Mouse (Mus musculus) embryo, embryonic 11.5 days (tissue): ENCODE data around the gene Cyp2c70.
"Not testable (repeated sequence)": the region's sequence is repeated elsewhere in the genome, so short reads cannot be mapped to it uniquely, and the experiment has no call there.

Experiments
- DNase-seq: peaks from one replicate; pipeline ENCODE4 v3.0.0-alpha.2; 2012; ENCODE audit warnings: low read depth, low spot score

Gene Cyp2c70

DNA sequence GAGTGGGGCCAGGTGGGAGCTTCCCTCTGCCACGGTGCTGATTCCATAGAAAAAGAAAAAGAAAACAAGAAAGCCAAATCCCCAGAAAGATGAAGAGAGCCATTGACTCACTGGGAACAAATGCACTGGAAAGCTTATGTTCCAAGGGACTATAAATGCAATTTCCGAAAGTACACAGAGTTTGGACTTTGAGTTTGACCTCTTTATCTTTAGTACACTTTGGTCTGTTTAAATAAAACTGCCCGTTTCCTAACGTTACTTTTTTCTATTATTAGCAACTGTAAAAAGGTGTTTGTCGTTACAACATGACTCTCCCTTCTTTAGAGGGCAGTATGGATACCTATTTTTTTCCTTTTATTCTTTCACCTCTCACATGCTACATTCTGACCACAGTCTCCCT, at the start of gene Cyp2c70:
Cyp2c70 (minus strand) TSS at position 174 of the 400 bp plus-strand sequence.
- DNase-seq: no peak

DNA sequence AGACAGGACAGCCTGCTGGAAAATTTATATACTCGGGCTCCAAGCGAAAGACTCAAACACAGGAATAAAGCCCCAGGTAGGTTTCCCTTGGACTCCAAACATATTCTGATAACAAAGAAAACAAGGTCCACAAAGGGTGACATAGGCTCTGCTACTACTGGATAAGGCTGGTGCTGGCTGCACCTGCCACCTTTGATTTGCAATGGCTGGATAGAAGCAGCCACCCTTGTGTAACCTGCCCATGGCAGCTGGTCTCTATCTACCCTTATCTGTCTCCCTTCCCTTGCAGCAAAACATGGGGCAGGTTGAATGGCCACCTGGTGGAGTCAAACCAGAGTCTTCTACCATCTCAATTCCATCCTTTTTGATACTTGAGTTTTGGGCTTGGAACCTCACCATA, 45.4 kb upstream of the Cyp2c70 start:
- DNase-seq: no peak

DNA sequence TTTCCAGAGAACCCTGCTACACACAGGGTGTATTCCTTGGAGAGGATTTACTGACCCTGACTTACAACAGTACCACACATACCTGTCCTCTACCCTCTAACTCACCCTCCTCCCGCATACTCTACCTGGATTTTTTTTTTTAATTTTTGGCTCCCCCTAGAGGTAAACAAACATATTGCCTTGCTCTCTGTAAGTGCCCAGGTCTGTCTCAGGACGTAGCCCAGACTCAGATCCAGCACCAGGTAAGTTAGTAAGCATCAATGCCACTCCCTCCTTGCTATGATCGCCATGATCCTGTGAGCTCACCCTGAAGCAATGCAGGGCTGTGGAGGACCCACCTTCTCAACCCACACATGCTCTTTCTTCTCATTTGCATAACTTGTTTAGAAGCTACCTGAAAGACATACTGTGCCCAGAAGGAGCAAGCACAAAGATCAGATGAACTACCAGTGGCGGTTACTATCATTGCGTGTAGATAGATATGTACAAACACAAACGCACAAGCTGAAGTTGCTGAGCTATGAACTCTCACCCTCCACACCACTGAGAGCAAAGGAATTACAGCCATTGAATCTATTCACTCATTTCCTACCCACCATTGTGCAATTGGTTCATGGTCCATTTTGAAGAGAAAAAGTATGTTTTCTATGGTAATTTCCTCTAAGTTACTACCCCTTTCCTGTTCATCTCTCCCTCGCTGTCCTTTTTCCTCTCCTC, 44.9 kb upstream of the Cyp2c70 start:
- no peak for DNase-seq

DNA sequence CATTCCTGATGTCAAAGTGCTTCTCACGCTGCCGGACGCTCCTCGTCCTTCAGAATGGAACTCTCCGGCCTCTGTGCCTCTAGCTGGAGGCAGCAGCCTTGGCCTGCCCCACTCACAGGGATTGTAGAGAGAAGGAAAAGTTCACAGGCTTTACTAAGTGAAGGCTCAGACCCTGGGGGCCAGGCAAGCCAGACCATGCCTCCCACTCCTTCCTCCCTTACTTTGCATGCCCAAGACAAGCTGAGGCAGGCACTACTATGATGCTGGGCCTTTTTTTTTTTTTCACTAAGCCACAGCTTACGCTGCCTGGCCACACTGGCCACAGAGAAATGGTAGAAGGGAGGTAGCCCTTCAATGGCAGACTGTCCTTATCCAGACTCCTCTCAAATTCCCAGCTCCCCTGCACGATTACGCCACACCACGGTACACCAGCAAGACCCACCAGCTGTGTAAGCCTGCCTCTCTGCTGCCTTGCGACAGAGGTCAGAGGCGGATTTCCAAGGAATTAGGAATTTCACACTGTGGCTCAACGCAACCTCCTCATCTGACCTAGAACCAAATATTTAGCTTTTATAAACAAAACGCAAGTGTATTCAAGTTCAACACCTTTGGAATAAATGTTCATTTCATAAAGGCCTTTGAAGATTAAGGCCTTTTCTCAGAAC, 44.1 kb upstream of the Cyp2c70 start:
- no peak for DNase-seq

GRCm38 (mm10) chr19:40226516-40227151, 39.5 kb upstream of the Cyp2c70 start:
- no peak for DNase-seq

- DNase-seq: no peak
Observed at GRCm38 (mm10) chr19:40225761-40226110, 38.6 kb upstream of the Cyp2c70 start.

DNA sequence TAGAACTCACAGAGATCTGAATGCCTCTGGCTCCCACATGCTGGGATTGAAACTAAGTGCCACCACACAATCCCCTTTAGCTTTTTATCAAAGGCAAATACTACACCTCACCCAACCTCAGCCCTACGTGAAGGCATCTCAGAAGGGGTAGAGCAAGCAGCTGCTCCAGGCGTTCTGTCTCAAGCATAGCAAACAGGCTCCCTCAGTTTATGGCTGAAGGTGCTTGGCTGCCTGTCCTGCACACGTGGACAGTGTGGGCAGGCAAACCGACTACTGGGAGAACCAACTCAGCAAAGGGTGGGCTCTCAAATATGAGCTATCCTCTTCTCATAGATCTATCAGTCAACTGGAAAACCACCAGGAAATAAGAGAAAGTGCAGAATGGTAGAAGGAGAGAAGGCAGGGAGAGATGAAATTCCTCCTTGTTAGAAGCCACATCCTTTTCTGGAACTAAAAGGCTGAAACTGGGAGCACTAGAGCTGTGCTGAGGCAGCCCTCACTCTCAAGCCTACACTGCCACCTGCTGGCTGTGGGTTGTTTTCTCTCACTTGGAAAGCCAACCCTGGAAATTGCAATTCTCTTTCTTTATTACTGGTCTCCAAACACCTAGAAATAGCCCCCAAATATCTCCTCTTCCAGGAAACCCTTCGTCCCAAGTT, 38.1 kb upstream of the Cyp2c70 start:
- DNase-seq: peak; percentile 50

DNA sequence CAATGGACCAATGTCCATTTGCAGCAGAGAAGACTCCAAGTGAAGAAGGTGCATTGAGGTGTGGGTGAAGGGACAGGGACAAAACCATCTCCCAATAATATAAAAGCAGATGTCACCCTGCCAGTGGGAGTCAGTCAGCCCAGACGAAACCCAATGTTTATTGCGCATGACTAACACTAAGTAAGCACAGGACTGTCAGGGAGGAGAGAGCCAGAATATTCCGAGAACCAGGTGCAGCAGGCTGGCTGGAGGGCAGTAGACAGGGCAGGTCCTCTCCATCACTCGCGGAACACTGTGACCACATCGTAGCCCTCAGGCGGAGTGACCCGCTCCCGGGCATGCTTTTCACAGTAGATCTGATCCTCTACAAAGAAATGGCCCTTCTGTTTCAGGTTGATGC, 35.2 kb upstream of the Cyp2c70 start:
- DNase-seq: not testable (repeated sequence)

DNA sequence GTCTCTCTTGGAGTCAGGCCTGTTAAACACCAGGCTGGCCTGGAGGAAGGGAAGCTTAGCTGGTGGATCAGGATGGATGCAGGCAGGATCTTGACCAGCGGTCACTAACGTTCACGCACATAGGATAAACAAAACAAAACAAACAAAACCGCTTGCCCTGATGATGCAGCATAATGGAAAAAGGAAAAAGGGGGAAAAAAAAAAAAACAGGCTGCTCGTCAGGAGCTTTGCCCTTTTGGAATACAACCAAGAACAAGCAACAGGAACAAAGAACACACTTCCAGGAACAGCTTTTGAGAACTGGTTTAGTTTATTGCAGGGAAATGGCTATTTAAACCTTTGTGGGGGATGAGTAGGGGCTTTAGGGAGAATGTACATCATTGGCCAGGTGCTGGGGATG, 33.7 kb upstream of the Cyp2c70 start:
- DNase-seq: no peak

- not testable (repeated sequence) for DNase-seq
Observed at GRCm38 (mm10) chr19:40202947-40203346, 15.8 kb upstream of the Cyp2c70 start.

GRCm38 (mm10) chr19:40190596-40190995, 3.5 kb upstream of the Cyp2c70 start:
- no peak for DNase-seq

DNA sequence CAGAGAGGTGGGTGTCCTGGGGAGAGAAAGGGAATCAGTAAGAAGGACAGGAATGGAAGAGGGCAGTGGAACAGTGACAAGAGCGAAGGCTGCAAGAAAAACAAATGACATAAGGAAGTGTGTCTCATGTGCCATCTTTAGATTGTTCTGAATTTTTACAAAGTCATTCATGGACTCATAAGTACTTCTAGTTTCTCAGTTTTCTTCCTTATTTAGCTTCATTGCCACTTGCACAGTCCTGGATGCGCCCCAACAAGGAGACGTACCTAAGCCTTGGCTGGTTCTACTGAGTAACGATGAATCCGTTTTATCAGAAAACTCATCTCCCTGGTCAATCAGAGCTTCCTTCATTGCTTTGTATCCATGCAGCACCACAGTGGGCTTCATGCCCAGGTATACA, 3.5 kb downstream of the Cyp2c70 start:
- DNase-seq: no peak

GRCm38 (mm10) chr19:40178311-40178710, 8.8 kb downstream of the Cyp2c70 start:
- DNase-seq: no peak

DNA sequence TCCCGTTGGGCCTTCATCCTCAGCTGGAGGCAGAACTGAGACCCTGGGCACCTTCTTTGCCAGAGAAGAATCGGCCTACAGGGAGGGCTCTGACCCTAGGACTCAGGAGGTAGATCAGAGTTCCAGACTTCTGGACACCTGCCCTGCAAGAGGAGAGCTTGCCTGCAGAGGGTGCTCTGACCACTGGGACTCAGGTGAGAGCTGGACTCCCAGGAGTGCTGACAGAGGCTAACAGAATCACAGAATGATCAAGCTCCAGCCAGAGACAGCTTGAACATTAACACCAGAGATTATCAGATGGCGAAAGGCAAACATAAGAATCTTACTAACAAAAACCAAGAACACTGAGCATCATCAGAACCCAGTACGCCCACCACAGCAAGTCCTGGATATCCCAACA, 18.7 kb downstream of the Cyp2c70 start:
- not testable (repeated sequence) for DNase-seq

DNA sequence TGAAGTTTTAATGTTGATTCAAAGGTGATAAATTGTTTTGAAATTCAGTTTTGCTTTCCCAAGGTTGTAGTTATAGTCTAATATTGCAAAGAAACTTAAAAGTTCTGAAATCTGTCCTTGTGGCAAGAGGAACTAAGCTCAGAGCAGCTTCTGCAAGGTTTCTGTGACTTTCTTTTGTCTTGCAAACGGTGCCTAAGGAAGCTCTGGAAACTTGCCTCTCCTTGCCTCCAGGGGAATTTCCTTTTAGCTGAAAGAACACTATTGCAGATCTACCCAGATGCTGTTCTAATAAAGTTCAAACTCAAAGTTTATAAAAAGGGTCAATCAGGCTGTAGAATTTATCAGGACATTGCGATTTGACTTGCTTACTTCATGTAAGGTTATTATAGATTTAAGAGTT, 60.1 kb downstream of the Cyp2c70 start:
- not testable (repeated sequence) for DNase-seq

- DNase-seq: not testable (repeated sequence)
Observed at GRCm38 (mm10) chr19:40125165-40125564, 62.0 kb downstream of the Cyp2c70 start.

- not testable (repeated sequence) for DNase-seq
Observed at GRCm38 (mm10) chr19:40119624-40120023, 67.5 kb downstream of the Cyp2c70 start.
